Mouse (Mus musculus) fat pad, adult 2 months (tissue): ENCODE measurements around the gene Gm10972.
"Not testable (repeated sequence)": the region's sequence is repeated elsewhere in the genome, so short reads cannot be mapped to it uniquely, and the experiment has no call there.

Experiments used
- DNase-seq: peaks from one replicate; pipeline ENCODE4 v3.0.0-alpha.2; 2011; ENCODE audit warnings: low read depth, low spot score; ENCODE audit errors: extremely low read depth

The Gm10972 gene

DNA sequence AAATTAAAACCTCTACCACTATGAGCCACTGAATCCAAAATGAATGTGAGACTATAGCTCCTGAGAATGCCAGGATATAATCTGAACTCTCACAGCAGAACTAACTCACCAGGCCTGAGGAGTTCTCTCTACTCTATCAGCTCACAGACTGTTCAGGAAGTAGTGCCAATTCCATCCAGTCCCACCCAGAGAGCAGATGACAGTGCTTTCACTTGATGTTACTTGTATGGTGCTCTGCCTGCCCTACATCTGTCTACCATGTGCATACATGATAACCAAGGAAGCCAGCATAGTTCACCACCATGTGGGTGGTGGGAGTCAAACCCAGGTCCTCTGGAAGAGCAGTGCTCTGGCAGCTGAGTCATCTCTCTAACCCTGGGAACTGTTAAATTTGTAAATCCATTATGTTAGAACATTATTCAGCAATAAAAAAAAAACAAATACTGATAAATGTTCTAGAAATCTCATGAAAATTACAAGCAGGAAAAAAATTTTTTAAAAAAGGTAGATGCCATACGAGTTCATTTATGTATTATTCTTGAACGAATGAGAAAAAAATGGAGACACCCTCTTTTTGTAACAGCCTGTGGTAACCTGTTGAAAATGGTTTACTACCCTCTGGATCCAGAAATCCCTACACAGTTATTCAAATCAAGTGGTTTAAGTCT lies at the start of gene Gm10972:
Gm10972 (plus strand) TSS at position 618 of the 668 bp plus-strand sequence.
- DNase-seq: not testable (repeated sequence)

DNA sequence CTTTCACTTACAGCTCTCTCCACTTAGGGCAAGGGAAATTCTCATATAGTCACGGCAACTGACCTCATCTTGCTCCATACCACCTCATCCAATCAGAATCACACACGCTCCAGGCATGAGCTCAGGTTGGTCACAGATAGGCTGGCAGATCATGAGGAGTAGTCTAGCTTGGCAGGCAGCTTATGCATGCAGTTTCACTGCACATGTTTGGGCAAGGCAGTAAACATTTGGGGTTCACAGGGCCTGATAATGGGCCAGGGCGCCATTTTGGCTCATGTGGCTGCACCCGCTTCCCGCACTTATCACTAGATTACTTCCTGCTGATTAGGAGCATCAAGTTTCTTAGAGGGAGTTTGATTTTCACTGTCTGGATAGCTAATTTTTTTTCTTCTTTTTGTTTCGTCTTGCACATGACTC lies 47.0 kb upstream of the Gm10972 start:
- DNase-seq: no peak

DNA sequence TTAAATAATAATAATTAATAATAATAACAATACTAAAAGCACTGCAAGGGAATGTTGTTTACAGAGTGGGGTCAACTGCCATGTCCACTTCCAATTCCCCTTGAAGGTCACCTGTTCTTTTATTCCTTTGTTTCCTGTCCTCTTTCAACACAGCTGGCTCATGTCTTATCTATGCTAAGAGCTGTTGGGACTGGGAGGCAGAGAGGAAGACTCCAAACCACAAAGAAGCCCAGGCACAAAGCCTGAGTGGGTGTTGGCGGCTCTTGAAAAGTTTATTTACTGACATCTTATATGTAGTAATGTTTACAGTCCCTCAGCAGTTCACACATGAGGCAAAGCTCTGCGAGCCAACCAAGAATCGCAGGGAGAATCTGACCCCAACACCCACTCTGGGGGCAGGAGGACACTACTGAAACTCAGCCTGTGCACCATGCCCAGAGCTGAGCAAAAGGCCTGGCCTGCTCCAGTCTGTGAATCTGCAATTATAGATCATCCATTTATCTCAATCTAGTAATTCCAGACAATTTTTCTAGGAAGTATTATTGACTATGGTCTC lies 45.6 kb upstream of the Gm10972 start:
- DNase-seq: no peak

DNA sequence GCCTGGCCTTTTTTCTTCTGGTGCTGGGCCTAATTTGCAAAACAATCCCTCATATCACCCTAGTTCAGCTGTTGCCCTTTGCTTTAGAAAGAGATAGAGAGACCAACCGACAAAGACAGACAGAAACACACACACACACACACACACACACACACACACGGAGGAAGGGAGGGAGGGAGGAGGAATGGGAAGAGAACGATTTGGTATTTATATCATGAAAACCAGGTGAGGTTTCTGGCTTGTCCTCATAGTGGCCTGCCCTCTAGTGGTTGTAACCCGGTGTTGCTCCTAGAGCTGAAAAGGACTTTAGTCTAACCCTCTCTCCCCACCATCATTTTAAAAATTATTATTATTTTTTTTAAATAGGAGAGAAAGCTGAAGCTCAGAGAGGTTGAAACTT lies 41.0 kb upstream of the Gm10972 start:
- DNase-seq: no peak

DNA sequence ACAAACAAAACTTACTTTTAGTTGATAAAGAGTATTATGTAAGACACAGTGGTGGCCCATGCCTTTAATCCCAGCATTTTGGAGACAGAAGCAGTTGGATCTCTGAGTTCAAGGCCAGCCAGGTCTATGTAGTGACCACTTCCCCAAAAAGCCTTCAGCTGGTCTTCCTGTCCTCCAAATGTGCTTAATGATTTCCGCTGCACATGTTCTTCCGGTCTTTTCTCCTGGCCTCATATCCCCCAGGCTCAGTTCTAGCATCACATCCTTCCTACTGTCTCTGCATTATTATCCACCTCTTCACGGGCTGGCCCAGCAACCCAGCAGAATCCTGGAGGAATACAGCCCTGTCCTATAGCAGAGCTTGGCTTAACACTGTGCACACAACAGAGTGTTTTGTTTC lies 33.3 kb upstream of the Gm10972 start:
- DNase-seq: no peak

DNA sequence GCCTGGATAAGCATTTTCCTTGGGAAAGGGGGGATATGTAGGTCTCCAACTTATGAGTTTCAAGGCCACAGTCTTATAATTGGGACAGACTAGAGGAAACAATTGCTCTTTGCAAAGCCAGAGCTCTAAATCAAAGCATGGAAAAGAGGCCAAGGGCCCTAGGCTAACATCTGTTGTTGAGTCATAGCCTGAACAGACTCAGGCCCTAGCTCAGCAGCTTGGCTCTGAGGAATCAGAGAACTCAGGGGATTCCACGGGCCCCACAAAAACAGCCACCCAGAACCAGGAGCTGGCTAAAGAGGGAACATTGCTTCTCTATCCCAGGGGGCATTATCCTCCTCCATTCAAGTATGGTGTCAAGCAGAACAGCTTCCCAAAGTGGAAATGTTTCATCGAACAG lies 32.3 kb upstream of the Gm10972 start:
- peak; percentile 76 for DNase-seq

DNA sequence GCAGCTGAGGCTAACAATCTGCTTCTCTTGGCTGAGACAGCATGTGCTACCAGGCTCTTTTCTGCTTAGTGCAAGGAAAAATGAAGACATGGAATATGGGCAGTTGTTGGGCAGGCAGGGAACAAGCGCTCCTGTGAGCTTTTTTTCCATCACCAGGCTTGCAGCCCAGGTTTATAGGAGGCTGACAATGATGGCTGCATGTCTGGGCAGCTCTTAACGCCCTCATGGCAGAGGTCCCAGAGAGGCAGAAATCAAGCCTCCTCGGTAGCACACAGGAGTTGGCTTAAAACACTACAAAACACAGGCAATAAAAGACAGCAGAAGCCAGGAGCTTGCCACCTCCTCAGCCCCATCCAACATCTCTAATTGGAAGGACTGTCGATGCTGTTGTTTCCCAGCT lies 31.6 kb upstream of the Gm10972 start:
- peak; percentile 69 for DNase-seq

DNA sequence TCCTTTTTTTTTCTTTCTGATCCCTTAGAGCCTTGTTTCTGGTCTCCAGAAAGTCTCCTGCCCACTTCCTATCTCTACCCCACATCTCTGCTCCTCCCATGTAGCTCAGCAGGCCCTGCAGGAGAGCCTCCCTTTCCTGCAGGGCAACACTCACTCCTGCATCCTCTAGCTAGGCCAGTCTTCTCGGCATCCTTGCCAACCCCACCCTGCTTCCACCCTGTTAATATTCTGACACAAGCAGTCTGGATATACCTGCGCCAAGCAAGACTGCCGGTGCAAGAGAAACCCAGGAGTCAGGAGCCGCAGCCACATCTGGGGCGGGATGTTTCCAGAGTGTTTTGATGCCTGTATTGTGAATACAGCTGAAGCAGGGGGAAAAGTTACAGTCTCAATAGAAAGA lies 31.1 kb upstream of the Gm10972 start:
- DNase-seq: no peak

DNA sequence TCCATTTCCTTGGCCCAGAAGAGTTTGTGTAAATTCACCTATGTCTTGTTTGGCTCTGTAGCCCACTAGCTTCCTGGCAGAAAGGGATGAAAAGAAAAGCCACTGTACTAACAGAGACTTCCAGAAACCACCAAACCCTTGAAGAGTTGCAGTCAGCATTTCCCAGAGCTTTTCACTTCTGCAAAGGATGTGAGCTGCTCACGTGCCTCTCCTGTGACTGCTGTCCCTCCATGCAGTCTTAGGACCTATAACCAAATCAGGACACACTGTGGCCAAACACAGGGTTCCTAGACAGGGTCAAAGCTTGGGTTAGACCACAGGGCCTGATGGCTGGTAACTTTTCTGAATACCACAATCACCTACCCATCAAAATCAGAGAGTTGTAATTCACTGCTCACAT lies 30.6 kb upstream of the Gm10972 start:
- no peak for DNase-seq

DNA sequence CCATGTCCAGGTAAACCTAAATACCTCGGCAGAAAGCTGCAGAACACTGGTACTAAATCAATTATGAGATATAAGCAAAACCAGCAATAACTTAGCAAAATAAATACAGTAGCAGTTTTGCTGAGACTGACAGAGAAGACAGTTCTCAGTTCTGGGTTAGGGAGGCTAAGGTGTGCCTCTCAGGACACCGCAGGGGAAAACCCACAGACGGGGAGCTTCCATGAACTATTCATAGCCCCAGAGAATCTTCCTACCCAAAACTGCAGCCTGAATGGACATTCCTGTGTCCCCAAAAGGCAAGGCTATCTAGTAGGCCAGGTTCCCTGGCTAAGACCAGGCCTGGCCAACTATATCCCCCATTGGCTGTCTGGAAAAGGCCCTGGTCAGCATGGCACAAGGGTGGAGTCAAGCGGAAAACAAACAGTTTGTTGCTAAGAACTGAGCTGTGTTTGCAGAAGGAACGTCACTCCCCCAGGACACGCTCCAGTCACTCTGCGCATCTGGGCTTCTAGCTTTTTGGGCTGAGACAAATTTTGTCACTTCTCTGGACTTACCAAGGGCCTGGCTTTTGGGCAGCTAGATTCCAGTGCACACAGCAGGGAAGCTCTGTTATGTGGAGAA lies 29.5 kb upstream of the Gm10972 start:
- no peak for DNase-seq

DNA sequence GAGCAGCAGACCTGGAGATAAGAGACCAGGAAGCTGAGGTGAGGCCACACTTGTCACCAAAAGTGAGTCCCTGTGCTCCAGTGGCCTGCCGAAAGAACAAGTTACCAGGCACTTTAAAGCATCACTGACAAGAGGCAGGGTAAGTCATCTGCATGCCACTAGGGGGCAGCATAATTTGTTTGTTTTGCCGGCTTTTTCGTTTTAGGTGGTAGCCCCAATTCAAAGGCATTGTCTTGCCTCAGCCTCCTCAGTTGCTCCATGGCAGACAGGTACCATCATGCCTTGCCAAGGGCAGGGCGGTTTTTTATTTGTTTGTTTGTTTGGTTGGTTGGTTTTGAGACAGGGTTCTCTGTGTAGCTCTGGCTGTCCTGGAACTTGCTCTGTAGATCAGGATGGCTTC lies 26.2 kb upstream of the Gm10972 start:
- DNase-seq: no peak

DNA sequence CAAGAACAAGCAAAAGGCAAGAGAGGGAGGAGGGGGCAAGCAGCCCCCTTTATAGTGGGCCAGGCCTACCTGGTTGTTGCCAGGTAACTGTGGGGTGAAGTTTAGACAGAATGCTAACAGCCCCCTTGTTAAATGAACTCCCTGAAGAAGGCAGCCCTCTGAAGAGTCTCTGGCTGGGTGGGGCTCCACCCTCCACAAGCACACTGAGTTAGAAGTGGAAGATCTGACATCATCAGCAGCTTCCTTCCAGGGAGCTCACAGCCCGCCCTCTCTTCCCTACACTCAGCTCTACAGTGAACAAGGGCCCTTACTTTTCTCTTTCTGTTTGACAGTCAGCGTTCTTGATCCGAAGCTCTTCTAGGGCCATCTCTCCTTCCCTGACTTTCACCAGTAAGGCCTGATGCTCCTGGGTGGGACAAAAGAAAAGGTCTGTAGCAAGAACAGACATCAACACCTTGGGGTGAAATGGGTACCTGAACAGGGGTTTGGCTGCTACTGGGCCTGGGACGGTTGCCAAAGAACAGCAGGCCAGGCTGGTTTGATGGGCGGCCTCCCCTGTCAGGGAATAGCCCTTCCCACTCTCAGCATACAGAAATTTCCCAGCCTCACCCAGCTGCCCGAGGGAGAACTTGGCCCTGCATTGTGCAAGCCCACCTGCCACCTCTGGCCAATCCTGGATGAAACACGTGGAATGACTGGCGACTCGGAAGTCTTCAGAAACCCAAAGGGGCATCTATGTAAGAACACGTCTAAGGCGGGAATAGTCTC lies 21.0 kb upstream of the Gm10972 start:
- no peak for DNase-seq

DNA sequence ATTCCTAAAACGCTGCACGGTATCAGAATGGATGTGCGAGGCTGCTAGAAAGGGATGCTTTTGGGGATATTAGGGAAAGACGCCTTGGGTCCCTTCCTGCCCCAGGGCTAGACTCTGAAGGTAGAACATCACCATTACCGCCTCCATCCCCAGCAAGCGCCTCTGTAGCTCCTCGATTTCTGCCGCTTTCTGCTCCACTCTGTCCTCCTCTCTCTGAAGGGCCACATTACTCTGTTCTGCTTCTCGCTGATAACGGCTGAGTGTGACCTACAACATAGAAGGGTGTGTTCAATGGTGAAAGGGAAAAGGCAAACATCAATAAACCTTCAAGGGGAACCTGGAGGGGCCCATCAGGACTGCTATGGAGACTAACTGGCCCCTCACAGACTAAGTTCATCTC lies 20.4 kb upstream of the Gm10972 start:
- DNase-seq: no peak

DNA sequence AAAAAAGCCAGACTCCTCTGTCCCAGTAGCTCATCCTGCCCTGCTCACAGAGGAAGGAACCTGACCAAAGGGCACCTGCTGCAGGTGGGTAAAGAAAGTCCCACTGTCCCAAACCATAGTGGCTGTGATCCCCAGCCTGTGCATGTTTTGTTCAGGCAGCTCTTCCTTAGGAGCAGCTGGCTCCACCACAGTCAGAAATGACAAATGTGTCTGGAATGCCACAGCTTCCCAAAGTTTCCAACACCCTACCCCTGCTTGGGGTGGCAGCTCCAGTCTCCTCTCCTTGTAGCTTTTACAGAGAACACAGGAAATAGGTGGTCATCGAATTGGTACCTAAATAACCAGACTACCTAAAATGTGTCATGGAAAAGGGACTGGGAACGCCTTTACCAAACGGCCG lies 18.6 kb upstream of the Gm10972 start:
- DNase-seq: no peak

DNA sequence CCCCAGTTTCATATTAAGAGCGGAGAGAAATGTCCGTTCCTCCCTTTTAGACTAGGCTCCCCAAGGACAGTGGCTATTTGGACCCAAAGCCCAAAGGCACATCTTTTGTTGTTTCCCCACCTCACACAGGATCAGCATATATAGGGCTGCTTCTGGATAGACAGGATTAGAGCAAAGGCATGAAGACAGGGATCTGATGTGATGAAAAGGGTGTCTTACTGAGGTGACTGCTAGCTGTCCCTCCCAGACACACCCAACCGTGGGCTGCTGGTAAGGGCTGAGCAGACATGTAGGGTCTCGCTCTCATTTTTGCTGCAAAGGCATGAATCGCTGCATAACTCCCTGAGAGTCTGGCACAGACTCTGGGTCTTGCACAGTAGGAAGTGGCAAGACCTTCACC lies 14.2 kb upstream of the Gm10972 start:
- DNase-seq: no peak

DNA sequence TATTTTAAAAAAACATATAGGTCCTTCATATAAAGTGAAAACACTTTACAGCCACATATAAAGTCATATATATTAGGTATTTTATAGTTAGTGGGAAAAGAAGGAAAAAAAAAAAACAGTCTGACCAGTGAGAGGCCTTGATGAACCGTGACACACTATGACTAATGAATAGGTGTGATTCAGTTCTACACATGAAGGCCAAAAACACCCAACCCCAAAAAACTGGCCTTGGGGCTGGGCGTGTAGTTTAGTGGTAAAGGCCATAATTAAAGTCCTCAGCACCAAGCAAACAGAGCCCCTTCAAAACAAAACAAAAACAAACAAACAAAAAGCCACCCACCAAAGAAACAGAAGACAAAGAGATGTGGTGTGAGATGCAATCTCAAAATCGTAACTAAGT lies 13.0 kb upstream of the Gm10972 start:
- no peak for DNase-seq

DNA sequence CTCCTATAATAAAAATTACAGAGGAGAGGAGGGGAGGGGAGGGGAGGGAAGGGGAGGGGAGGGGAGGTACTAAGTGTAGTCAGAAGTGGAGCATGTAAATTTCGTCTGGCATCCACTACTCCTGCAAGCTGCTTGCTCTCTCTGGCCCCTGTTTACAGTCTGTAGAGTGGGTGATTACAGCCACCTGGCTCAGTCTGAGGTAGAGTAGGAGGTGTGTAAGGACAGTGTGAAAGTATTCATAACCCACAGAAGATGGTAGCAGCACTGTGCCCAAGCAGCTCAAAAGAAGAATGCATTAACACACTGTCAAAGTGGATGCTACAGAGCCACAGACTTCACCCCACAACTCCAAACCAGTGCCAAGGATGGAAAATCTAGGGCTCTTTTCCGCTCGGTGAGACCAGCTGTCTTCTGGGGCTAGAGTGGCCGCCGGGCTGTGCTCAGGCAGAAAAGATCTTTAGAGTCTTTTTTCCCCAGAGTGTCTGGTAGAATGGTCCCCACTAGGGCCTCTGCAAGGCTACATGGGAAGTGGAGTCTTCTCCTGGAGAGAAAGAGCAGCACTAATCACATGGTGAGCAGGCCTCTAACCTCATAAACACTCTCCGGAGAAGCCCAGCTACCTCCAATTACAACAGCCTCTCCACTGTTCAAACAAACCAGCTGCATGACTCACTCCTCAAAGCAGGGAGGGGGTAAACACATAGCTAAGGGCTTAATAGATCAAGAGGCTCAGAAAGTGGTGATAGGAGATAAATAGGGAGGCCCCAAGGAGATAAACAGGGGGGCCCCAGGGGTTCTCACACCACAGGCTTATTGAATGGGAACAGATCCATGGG lies 6.1 kb downstream of the Gm10972 start:
- no peak for DNase-seq

DNA sequence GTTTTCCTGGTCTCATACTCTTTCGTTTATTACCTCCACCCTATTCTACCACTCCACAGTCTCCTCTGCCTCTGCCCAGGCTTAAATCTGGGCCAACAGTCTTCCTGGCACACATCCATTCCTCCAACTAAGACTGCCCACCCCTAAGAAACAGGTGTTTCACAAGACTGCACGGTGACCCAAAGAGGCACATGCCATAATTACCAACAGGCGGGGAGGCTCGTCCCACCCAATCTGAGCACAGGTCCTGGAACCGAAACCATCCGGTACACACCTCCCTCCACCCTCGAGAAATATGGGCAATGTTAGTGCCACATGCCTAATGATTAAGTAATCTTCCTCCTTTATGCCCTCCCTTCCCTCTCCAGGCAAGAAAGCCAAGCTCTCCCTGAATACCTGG lies 7.5 kb downstream of the Gm10972 start:
- peak; percentile 14 for DNase-seq

DNA sequence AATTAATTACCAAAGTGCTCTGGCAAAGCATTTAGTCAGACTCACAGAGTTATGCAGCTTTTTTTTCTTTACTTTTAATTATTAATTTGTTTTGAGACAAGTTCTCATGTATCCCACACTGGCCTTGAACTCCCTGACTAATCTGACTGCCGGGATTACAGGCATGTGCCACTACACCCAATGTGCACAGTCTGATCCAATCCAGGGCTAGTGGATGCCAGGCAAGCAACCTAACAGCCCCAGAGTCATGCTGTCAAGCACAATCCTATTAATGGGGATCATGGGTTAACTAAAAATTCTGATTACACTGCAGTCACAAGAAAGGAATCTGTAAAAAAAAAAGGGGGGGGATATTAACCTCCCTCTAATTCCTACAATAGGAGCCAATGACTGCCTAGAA lies 11.1 kb downstream of the Gm10972 start:
- DNase-seq: not testable (repeated sequence)

DNA sequence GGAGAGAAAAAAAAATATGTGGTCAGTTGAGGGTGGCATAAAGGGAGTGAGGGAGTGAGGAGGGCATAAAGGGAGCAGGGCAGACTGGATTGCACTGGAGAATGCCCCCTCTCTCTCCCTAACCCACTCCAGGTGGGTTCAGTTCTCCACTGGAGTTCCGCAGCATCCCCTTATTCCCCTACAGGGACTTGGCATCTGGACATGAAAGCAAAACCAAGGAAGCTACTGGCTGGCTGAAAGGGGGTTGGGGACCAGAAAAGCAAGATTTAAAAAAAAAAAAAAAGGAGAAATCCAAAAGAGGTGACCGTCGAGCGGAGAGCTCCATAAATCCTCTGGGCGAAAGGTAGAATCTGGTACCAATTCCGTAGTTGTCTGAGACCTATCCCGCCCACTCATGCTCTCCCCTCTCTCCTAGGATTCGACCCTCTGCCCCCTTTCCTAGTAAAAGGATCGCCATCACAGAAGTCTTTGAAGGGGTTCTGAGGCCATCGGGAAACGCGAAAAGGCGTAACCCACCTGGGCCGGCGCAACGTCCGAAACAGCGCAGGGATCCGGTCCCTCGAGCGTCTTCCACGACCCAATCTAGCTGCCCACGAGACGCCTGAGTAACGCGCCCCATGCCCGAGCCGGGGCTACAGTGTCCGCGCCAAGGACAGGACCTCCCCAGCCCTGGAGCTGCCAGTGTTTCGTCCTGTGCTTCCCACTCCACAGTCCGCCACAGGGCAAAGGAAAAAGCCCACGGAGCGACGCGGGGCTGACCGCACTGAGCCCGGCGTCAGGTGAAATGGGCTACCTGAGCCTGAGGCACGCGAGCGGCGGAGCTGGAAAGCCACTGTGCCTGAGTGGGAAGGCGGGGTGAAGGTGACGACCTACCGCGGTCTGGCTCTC lies 15.2 kb downstream of the Gm10972 start:
- not testable (repeated sequence) for DNase-seq
